Mouse (Mus musculus) cerebellum, adult 9-10 months (tissue): ENCODE results near the gene Flot1.

Experiments used
- DNase-seq: peaks from one replicate; pipeline ENCODE4 v3.0.0; 2022

Gene Flot1

DNA sequence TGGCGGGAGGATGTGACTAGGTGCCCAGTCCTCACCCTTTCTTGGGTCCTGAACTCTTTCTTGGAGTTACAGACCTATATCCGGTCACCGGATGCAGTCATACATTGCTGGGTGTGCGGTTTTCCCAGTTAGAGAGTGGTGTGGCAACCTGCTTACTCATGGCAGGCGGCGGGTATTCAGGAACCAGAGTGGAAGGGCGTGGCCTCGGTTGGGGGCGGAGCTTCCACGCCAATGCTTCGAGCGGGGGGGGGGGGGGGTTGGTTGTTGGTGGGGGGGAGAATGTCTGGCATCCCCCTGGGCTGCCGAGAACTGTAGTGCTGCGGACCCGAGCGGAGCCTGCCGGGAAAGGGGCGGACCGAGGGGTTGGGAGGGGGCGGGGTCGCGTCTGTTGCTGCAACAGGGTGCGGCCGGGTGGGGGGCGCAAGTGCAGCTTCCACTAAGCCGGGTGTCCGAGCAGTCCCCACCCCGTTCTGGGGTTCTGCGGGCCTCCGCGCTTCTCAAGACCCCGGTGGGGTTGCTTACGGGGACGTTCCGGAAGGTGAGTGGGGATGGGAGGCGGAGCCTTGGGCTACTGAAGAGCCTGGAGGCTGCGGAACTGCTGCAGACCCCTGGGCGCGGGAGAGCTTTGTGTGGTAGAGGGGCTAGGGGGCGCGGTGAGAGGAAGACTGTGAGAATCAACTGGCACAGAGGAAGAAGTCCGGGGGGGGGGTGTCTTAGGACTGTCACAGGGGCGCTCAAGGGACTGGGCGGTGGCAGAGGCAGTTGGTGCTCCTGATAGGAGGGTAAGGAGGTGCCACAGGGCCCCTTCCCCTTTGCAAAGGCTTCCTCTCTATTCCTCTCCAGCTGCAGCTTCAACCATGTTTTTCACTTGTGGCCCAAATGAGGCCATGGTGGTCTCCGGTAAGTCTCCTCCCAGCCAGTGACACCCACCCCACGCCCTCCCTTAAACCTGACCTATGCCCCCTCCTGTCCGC is at the start of gene Flot1:
Gene Flot1 (plus strand): TSS at position 267 of the 974 bp plus-strand sequence.
- peak; percentile 80 for DNase-seq

DNA sequence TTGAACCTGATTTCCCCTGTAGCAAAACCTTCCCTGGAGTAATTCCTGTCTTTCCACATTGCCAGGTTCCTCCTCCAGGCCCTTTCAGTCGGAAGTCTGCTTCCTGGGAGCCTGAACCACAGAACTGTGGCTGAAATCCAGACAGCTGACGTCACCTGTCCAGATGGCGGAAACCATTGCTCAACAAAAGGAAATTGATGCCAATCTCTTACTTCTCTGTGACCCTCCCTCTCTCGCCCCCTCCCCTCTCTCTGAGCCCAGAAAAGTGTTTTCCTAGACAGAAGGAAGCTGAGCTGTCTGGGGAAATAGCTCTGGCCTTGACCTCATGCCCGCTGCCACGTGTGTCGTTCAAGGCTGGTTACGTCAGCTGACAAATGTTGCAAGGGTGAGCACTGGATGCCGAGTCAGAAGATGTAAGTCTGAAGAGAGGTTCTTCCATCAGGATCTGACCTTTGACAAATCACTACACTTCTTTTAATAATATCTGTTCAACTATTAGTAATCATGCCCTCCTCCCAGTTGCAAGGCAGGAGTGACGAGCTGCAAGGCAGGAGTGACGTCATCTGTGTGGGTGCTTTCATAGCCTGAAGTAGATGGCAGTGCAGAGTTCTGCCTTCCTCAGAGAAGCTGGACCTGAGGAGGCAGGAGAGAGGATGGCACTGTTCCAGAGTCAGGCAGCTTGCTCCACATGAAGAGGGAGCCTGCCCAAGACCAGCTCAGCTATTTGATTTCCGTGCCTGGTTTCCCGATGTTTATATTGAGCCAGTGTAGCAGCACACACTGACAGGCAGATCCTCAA is 46.0 kb upstream of the Flot1 start:
- peak; percentile 93 for DNase-seq

DNA sequence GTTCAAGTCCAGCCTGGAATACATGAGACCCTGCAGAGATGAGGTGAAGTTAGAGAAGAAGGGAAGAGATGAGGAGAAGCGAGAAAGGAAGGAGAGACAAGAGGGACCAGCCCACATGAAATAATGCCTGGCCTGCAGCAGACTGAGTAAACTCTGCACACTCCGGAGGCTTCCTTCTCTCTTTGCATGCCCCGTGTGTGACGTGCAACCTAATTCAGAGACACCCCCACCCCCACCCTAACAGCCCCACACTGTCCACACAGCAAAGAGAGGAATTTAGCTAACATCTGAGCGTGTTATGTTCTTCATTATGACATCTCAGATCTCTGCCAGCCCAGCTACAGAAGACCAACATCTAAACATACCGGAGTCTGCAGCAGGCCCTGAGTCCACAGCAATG is 44.1 kb upstream of the Flot1 start:
- no peak for DNase-seq

DNA sequence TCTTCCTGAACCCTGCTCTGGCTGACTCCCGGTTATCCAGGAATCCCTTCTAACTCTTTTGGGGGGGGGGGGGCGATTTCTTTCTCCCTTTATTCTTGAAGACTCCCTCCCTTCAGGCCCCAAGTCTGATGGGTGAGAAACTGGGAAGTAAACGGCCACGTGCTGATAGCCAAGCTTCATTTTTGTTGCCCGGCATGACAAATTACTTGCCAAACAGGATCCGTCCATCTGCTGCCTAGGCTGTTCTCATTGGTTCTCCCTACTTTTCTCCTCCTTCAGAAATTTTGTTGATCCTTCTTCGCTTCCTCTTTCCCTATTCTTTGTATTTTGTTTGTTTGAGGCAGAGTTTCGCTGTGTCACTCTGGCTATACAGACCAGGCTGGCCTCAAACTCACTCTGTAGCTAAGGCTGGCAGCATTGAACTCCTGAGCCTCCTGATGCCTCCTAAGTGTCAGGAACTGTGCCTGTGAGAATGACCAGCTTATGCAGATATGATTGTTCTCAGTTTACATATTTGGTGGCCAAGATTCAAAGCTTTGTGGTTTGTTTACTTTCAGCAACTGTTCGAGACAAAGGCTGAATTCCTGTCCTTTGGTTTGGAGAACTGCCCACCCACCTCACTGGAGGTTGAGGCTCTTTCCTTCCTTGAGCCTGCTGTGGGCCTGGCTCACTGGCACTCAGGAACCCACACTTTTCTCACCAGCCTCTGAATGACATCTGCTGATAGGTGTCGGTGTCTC is 43.4 kb upstream of the Flot1 start:
- no peak for DNase-seq

DNA sequence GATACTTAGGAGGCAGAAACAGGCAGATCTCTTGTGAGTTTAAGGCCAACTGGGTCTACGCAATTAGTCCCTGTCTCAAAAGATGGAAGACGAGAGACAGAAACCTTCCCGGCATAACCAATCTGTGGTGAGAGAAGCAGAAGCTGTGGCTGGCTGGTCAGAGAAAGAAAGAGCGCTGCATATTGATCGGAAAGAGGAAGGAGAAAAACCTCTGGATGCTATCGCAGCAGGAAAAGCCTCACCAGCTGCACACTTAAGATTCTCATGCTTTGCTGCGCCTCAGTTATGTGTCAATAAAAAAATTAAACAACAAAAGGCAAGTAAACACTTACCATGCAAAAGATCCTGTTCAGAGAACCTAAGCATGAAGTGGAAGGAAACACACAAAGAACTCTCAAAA is 42.7 kb upstream of the Flot1 start:
- DNase-seq: no peak

DNA sequence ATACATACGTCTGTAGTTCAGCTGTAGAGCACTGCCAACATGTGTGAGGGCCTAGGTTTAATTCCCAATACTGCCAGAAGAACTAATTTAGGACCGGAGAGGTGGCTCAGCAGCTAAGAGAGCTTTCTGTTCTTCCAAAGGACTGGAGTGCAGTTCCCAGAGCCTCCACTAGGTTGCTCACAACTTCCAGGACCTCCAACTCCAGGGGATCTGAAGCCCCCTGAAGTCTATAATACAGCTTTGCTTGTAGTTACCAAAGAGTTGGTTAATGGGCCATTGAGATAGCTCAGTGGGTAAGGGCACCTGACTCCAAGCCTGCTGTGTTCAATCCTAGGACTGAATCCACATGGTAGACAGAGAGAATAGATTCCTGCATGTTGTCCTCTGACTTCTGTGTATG is 40.6 kb upstream of the Flot1 start:
- DNase-seq: no peak

DNA sequence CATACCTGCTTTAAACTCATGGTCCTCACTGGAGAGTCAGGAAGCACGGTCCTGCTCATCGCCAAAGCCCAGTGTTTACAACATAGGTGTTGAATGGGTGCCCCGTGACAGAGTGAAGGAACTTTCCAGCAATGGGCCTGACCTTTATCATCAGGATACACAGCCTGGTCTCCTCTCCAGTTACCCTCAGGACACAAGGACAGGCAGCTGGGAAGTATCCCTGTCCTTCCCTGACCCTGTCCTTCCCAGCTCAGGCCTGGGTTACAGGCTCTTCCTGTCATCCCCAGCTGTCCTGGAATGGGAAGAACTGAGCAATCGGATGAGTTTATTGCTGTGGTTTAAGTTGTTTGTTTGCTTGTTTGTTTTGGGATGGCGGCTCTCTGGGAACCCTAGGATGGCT is 40.1 kb upstream of the Flot1 start:
- no peak for DNase-seq

DNA sequence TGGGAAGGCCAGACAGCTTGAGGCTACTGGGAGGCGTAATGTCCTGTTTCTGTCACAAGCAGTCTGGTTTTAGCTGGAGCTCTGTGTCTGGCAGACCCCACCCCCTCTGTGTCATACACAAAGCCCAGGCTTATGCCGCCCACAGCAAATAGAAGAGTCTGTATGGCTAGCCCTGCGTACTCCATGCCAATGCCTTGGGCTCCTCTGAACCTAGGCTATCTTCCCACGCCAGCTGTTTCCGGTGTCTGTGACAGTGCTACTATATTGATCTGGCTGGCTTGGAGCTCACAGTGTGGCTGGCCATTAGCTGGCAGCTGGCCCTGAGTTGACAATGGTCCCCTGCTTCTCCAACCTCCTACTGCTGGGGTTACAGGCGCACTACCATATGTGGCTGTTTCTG is 39.1 kb upstream of the Flot1 start:
- no peak for DNase-seq

DNA sequence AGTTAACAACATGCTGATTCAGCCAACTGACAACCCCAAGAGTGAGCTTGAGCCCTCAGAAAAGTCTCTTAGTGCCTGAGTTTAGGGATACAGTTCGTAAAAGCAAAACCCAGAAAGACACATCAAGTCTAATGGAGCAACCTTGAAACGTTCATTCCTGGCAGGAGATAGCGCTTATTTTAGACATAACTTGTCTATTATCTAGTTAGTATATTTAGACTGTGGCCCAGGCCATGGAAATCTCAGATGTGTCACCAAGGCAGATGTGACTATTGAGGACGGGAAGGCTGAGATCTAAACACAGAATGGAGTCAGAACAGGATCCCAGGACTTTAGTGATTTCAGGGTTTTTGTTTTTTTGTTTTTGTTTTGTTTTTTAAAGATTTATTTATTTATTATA is 37.9 kb upstream of the Flot1 start:
- no peak for DNase-seq

DNA sequence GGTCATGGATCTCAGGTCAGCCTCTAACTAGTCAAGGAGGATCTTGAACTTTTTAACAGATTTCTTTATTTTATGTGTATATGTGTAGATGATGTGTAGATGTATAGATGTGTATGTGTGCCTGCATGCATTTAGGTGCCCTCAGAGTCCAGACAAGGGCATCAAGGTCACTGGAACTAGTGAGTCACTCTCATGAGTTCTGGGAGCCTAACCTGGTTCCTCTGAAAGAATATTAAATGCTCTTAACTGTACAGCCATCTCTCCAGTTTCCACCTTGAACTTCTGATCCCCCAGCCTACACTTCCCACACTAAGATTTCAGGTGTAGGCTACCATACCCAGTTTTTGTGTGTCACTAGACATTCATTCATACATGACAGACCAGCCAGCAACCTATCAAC is 35.5 kb upstream of the Flot1 start:
- DNase-seq: no peak

DNA sequence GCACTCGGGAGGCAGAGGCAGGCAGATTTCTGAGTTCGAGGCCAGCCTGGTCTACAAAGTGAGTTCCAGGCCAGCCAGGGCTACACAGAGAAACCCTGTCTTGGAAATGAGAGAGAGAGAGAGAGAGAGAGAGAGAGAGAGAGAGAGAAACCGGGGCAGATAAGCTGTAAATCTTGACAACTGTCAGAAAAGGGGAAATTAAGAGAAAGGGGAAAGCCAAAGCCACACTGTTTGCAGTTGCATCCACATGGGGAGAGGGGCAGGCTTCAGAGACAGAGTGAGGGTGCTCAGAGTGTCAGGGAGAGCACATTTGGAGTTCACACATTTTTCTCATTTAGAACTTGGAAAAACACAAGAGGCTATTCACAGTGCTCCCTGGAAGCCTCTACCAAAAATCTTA is 35.0 kb upstream of the Flot1 start:
- no peak for DNase-seq

DNA sequence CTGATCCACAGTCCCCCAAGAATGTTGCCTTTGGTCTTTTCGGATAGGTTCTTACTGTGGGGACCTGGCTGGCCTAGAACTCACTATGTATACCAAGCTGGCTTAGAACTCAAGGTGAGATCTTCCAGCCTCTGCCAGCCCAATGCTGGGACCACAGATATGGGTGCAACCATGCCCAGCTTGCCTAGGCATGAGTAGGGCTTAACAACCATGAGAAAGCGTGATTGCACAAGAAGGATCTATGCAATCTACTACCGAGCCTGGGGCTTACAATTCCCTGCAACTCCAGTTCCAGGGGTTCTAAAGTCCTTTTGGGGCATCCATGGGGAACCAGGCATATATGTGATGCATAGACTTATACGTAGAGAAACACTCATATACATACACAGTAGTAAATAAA is 32.1 kb upstream of the Flot1 start:
- no peak for DNase-seq

DNA sequence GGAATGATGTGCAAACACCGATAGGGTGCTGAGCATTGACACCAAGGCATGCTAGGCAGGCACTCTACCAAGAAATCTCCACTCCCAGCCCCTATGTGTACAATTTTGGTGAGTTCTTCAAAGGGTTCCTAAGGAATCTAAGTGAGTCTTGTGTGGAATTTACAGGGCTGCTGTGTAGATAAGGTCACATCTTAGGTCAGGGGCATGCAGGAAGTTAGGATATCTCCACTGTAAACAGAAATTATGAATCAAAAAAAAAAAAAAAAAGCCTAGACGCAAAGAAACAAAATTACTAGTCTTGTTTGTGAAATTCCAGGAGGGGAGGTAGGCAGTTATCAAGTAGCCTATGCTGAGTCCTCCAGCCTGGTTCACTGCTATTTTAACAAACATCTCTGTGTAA is 30.2 kb upstream of the Flot1 start:
- no peak for DNase-seq

DNA sequence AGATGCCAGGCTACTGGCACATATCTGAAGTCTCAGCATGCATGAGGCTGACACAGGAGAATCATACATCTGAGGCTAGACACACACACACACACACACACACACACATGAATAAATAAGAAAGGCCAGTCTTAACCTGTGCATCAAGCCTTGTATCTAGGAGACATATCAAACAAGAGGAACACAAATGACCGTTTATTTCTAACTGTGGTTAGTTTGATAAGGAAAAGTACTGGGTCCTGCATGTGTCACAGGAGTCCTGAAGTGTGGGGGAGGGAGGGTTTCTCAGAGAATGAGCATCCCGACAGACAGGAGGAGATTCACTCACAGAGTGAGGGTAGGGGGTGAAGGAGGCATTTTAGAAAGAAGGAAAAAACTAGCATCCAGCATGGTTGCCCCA is 27.9 kb upstream of the Flot1 start:
- no peak for DNase-seq

DNA sequence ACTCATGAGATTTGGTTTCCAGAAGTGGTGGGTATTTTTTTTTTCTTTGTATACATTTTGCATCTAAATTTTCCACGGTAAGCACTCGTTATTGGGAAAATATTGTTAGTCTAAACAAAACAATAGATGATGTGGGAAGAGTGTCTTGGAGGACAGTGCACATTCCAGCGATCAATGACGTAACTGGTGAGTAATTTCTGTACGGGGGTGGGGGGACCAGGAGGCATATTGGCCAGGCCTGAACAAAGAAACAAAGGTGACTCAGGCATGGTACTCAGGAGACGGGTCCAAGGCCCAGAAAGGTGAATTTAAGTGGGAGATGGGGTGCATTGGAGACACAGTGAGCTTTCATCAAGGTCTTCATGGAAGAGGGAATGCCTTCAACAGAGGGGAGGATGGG is 27.4 kb upstream of the Flot1 start:
- DNase-seq: no peak

DNA sequence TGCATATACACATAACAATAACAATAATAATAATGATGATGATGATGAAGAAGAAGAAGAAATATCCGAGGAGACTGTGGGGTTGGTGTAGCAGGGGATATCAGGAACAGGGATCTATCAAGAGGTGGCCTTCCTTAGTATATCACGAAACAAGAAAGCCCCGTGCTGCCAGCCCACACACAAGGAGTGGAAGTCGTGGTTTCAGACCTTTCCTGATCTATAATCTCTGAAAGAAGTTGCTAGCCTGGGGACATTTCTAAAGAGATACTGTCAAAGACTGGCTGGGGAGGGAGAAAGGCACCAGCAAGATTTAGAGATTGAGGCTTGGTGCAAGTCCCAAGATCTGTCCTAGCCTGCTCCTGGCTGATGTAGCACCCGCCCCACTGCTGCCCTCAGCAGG is 26.2 kb upstream of the Flot1 start:
- DNase-seq: no peak

DNA sequence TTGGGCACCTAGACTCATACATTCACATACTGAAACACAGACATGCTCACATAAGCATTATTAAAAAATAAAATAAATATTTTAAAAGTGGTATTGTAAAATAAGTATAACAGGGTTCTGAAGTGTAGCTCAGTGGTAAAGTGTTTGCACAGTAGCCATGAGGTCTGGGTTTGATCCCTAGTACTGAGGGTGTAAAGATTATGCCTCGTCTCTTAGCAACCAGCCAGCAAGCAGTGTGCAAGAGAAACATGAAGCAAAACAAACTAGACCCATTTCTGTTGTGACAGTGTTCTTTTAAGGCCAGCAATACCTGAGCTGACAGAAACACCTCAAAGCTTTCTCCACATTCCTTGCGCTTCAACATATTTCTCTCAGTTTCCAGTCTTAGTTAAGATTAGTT is 22.1 kb upstream of the Flot1 start:
- no peak for DNase-seq

DNA sequence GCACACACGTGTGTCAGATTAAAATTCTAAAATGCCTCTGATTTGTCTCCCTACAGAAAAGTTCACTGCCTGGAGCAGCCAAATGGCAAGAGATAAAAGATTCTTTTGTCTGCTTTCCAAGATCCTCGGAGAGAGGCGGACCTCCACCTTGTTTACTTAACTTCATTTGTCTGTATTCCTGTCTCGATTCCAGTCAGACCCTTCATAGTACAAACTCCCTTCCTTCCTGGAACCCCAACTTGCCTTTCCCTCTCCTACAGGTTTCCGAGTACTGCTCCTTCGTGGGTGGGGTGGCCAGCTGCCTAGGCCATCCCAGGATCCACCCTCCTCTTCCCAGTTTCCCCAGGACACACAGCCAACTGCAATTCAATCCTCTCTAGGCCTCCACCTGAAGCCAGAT is 20.0 kb upstream of the Flot1 start:
- no peak for DNase-seq

DNA sequence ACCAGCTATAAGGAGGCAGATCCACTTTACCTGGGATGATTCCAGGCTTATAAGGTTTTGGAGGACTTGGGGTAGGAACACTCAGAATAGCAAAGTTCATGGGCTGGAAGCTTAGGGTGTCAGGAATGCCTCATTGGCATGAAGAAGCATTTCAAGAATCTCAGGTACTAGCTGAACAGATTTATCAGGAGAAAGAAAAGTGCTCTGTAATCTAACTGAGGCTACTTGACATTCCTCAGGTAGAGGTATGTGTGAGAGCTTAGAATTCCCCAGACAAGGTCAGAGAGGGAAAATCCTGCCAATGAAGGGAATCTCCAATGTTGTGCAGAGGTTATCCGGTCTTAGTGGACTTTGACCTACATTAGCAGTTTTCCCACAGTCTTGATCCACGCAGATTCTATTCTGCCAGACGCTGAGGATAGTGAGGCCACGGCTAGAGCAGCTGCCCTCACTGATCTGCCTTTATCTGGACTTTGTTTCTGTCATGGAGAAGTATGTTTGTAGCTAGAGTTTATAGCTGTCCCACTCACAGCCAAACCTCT is 19.1 kb upstream of the Flot1 start:
- DNase-seq: no peak

DNA sequence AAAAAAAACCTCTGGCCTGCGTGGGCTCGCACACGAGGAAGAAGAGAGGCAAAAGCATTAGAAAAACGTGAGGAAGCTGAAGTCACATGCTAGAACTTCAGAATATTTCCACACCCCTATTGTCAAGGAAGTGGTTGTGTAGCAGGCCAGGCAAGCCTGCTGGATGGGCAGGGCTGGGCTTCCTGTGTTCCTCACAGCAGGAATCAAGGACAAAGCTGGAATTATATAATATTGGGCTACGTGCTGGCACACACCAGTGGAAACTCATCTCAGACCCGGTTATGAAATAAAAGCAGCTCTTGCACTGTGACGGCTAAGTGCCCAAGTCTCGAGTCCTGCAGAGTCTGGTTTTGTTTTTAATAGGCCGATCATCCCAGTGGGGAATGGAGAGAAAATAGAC is 15.0 kb upstream of the Flot1 start:
- no peak for DNase-seq

DNA sequence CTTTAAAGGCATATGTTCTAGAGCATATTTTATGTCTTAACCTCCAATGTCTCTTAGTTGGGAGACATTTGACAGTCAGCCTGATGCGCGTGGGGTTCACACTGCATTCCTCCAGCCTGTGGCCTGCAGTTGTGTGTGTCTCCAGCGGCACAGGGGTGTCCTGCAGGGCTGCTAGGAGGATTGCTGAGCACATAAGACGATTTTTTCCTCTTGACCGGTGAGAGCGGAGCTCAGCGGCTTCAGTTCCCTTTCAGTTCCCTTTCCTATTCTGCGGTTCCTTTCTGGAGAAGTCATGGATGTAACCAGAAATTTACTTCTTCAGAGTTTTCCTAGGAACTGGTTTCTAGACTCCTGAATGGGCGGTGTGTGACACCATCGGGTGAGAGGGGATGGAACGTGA is 13.6 kb upstream of the Flot1 start:
- no peak for DNase-seq

DNA sequence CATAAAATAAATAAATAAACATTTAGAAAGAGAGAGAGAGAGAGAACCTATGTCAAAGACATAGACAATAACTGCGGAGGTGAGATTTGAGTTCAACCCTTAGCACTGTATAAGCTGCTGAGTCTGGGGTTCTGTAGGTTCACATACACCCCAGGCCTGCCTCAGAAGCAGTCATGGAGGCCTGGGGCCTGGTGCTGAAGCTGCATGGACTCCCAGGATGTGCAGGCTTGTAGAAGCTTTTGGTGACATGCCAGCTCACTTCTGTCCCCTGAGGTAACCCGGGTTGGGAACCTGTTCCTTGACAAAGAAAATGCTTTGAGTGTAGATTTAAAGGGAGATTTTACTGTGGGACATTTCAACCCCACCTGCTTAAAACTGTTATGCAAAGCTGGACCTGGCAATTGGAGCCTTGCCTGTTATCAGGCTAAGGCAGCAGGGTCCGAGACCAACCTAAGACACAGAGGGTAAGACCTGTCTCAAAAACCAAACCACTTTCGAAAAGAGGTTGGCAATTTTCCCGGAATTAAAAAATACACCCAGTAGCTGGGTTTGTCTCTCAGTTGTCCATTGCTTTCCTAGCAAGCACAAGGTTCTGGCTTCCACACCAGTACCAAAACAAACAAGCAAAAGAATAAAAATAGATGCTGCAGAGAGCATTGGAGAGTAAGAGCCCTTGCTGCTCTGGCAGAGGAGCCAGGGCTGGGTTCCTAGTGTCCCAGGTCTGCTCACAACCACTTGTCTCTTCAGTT is 12.0 kb upstream of the Flot1 start:
- DNase-seq: no peak
